Mouse (Mus musculus): ENCODE results near the gene Rtn3.
"Not testable (repeated sequence)": the region's sequence is repeated elsewhere in the genome, so short reads cannot be mapped to it uniquely, and the experiment has no call there.

Rtn3 gene

DNA sequence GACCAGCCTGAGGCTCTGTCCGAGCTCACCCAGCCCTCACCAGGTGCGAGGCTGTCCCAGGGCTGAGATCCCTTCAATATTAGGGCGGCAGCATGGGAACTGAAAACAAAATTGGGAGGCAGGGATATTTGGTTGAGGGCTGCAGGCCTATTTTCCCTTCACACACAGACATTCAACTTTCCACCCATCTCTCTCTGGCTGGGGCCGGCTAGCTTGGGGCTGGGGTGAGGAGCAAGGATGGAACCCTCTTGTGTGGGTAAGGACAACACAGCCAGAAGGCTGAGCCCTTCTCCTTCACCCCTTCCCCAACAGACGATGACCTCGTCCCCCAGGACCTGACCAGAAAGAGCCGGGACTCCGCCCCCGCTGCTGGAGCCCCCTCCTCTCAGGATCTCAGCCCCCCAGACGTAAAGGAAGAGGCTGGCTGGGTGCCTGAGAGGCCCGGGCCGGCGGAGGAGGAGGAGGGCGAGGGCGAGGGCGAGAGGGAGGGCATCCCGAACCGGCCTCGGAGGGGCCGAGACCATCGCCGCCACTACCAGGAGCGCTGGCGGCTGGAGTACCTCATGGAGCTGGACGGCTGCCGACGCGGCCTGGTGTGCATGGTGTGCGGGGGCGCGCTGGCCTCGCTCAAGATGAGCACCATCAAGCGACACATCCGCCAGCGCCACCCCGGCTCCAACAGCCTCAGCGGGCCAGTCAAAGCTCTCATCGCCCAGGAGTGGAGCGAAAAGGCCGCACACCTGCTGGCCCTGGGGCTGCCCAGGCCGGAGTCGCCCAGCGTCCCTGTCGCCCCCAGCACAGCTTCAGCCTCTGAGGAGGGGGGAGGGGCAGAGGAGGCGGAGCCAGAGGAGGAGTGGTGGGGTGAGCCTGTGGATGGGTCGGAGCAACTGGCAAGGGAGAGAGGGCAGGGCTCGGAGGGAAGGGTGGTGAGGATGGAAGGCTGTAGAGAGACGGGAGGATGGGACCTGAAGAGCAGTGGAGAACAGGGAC lies 61.2 kb downstream of the Rtn3 start:
- peak; percentile 48 to 66 for DNase-seq

GRCm38 (mm10) chr19:7420841-7421601 lies 62.1 kb downstream of the Rtn3 start:
- DNase-seq = no peak

DNA sequence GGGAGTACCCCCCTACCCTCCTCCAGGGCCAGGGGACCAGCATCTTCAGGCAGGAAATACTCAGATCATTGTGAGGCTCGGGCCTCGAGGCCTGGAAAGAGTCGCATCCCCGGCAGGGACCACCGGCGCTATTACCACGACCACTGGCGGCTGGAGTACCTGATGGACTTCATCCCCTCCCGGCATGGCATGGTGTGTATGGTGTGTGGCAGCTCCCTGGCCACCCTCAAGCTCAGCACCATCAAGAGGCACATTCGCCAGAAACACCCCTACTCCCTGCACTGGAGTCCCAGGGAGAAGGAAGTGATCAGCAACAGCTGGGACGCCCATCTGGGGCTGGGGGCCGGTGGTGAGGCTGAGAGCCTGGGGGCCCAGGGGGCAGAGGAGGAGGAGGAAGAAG lies 63.0 kb downstream of the Rtn3 start:
- DNase-seq = no peak

DNA sequence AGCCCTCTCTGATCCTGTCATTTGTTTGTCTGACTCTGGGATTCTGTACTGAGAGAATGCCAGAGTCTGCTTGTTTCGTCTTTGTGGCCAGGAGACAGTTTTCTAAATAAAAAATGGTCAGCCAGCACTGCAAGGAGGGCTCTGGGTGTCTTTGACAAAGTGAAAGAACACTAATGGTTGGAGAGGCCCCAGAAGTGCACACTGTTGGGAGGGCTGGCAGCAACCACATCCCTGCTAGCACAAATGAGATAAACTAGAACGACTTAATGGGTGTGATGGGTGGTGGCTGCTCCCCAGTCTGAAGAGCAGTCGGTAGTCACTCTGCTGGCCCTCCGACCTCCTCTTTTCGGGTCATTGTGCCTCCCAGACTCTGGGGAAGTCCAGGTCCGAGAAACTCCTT lies 63.9 kb downstream of the Rtn3 start:
- DNase-seq = no peak

DNA sequence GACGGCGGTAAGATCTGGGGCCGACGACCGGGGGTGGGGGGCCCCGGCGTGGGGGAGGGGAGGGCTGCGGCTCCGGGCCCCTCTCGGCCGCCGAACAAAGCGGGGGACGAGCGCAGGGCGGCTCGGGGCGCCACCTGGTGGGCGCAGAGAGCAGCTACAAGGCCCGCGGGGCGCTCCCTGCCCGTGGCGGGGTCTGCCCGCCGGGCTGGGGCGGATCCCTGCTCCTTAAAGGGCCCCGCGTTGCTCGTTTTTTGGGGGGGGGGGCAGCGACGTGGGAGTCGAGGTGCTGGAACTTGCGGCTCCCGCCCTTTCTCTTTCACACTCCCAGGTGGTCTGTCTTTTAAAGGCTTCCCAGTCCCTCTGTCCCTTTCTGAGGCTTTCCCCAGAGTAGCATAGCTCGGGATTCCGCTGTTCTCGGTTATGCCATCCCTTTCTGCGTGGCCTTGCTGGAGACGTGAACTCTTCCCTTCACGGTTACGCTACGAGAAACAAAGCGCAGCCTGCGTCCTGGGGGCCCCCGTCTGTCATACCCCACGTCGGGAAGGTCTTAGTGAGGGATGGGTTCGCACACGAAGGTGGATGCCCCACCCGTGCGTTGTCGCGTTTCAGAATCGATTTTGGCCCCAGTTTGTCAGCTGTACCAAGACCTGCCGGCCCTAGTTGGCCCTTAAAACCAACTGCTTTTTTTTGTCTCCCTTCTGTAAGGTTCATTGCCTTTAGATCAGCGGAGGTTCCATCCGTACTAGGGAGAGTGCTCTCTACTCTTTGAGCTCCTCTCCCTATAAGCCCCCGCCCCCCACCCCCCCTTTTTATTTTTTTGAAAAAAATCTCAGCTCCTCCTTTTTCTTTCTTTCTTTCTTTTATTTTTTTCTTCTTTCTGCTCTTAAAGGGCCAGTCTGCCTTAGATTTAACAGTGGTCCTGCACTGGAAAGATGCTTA lies 64.9 kb downstream of the Rtn3 start:
- DNase-seq = peak; percentile 74 to 82

DNA sequence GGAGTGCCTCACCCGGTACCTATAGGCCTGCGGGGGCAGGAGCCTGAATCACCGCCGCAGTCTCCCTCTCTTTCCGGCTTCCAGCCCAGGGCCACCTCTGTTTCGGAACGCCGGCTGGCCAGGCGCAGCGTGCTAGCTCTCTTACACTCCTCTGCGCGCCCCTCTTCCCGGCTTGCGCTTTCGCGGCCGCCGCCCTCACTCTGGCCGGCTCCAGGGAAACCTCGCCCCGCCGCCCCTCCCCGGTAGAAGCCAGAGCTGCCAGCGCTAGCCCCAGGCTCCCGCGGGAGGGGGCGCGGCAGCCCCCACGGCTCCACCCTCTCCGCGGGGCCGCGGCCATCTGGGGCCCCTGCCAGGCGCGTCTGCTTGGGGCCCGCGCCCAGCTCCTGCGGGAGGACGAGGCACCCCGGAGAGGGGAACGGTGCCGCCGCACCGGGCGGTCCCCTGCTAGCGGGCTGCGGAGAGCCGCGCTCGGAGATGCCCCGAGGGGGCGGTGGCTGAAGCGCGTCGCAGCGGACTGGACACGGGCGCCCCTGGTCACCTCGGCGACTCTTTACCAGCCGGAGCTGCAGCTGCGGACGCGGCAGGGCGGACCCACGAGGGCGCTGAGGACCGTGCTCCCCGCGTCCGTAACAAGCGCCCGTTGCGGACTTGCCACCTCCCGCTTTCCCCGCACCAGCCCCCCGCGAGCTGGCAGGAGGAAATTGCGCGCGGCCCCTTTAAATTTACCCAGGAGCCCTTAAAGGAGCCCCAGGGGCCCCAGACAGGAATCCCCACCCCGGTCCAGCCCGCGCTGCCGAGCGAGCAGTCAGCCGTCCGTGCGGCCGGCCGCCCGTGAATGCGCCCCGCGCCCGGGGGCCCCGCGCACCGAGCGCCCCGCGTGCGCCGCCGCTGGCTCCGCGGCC lies 66.0 kb downstream of the Rtn3 start, which contains the start of gene 2700081O15Rik:
Gene 2700081O15Rik (plus strand): TSS at position 792 of the 902 bp plus-strand sequence.
- peak; percentile 61 to 69 for DNase-seq

- DNase-seq = no peak
These were observed 66.9 kb downstream of the Rtn3 start for GRCm38 (mm10) chr19:7415916-7416833.

GRCm38 (mm10) chr19:7412361-7412760 lies 70.7 kb downstream of the Rtn3 start:
- DNase-seq = no peak

DNA sequence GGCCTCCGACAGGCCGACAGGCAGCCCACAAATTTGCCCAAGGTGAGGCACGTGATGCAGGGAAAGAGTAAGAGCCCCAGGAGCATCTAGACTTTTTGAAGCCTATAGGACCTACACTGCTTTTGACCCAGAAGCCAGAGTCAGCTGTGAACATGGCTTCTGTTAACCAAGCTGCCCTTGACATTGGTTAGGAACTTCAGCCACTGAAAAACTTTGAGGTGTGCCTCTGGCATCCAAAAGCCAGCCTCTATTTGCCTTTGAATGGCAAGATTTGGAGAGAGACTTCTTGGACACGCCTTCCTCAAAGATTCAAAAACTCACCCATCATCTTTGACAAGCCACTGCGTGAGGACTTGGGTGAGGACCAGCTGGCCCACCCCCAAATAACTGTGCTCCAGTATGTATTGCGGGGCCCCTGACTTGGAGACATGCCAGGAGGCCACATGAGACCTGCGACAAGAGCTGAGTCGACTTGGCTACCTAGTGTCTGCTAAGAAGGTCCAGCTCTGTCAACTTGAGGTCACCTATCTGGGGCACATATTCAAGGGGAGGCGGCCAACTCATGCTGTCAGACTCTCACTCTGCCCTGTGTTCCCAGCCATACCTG lies 78.4 kb downstream of the Rtn3 start:
- DNase-seq = no peak

- DNase-seq = no peak
These were observed 82.4 kb downstream of the Rtn3 start for GRCm38 (mm10) chr19:7400635-7401034.

DNA sequence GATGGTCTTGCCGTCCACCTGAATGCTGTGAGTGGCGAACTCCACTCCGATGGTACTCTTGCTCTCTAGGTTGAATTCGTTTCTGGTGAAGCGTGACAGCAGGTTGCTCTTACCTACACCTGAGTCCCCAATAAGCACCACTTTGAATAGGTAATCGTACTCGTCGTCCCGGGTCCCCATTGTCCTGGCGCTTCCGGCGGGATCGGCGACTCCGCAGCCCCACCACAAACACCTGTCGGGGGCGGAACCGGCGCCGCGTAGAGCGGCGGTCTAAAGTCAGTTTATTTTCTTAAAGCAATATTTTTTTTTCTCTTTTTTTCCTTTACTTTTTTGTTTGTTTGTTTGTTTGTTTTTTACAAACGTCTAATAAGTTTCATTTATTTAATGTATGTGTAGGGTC lies 84.2 kb downstream of the Rtn3 start:
- not testable (repeated sequence) for DNase-seq

- DNase-seq = not testable (repeated sequence)
These were observed 85.9 kb downstream of the Rtn3 start for GRCm38 (mm10) chr19:7396867-7397826.

DNA sequence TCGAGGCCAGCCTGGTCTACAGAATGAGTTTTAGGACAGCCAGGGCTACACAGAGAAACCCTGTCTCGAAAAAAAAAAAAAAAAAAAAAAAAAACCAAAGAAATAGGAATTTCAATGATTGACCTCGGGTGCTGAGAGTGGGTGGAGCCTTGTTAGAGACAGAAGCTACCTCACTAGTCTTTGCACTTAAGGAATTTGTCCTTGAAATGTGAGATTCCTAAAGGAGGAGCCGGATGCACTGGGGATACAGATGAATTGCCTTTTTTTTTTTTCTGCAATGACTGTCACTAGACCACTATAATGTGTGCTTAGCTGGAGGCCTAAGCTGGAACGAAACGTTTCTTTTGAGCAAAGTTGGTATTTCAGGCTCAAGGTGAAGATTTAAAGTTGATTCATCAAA lies 94.6 kb downstream of the Rtn3 start:
- no peak for DNase-seq

DNA sequence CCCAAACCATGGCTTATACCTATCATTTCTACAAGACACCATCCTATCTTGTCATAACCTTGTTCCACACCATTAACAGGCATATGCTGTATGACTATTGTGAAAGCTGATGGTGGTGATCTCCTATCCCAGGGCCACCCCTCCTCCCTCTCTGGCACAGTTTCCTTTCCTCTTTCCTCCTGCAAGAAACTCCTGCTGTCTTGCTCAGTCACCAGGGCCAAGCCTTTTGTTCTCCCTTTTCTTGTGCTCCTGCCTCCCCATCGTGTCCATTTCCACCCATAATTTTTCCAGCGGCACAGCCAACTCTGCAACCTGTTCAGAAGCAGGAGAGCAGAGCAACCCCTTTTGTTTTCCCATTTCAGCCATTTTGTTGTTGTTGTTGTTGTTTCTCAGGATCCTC lies 97.0 kb downstream of the Rtn3 start:
- DNase-seq = no peak

GRCm38 (mm10) chr19:7382903-7383865 lies 99.9 kb downstream of the Rtn3 start, which contains the start of gene Spindoc:
Spindoc (minus strand) TSS chr19:7382994.
- peak; percentile 99 to 100 for DNase-seq

DNA sequence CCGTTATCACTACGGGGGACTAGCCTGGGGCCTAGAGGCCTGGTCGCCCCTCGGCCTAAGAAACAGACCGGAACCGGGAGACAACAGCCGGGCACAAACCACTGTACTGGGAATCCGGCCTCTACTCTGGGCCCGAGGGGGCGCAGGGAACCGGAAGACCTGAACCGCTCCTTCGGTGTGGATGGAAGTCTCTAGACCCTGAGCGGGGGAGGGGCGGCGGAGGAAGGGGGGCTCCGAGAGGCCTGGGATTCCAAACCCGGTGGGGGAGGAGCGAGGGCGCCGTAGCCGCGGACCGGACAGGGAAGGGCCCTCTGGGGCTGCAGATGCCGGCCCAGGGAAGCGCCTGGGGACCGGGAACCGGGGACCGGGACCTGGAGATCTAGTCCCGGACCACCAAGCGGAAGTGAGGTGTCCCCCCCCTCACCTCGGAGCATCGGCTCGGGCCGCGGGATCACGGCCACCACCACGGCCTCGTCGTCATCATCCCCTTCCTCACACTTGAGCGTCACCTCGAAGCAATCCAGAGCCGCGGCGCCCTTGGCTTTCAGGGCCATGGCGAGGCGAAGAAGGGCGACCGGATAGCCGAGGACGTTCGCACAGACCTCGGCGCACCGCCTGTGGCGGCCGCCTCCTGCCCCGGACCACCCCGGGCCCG lies 100.7 kb downstream of the Rtn3 start:
- peak; percentile 48 to 54 for DNase-seq

DNA sequence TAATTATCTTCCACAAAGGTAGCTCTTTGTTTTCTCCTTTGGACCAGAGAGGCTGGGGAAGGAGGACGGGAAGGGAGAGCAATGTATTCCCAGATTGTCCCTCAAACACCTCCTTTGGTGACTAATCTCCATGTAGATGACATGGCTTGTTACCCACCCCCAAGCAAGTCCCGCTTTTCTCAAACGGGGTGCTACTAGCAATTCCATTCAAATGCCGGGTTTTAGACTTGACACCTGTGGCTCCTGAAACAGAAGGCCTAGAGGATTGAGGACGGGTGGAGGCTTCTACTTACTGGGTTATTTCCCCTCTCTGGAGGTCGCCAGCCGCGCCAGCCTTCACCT lies 101.2 kb downstream of the Rtn3 start:
- DNase-seq = no peak
